Mouse (Mus musculus): ENCODE data around the gene Ncapd2. TPM values are rescaled to one million over a fixed set of nuclear protein-coding genes. Genes with fewer than 3 reads are reported as not detected.

The Ncapd2 gene
- polyA plus RNA-seq, 1 experiment from 2014 or later, result 167 TPM

DNA sequence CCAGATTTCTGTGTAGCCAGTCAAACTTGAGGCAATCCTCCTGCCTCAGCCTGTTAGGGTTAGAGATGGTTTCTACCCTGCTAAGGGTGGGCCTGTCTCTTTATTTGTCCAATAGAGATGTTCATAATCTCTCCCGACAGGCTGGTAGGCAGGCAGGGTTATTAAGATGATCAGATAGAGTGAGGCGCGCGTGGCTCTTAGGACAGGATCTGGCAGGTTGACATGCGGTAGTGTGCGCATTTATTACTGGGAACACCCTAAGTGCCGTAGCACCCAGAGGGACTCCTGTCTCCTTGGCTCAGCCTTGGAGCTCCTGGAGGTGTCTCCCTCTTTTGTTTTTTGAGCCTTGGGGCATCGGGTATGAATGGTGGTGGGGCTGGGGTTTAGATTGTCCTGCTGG lies 36.2 kb downstream of the Ncapd2 start:
- no peaks in the 10 kb centered on the region for H3K27me3 ChIP-seq (ENCODE audit: insufficient read depth, low read length)
- no peak for TF ChIP-seq CTCF (IDR thresholded peaks at IDR 0.05; ENCODE audit: low read depth)
- ATAC-seq (ENCODE audit: insufficient read depth) (no peak), DNase-seq (no peak)
- no peak overlapping the region for H3K27ac ChIP-seq (ENCODE audit: low read depth)
- H3K4me2 ChIP-seq, result no peak overlapping the region
- no peak overlapping the region for H3K4me3 ChIP-seq (ENCODE audit: low read depth, low read length)
- H3K9ac ChIP-seq, result no peak overlapping the region
- no peaks in the 10 kb centered on the region for H3K9me3 ChIP-seq (ENCODE audit: low read depth, low read length)
- peaks cover 33% of the 10 kb centered on the region for H3K36me3 ChIP-seq (ENCODE audit: insufficient read depth)
- no peaks in the 10 kb centered on the region for H3K4me1 ChIP-seq (ENCODE audit: insufficient read depth)
- WGBS, result 87% methylated on average over 8 of the region's 8 CpGs

DNA sequence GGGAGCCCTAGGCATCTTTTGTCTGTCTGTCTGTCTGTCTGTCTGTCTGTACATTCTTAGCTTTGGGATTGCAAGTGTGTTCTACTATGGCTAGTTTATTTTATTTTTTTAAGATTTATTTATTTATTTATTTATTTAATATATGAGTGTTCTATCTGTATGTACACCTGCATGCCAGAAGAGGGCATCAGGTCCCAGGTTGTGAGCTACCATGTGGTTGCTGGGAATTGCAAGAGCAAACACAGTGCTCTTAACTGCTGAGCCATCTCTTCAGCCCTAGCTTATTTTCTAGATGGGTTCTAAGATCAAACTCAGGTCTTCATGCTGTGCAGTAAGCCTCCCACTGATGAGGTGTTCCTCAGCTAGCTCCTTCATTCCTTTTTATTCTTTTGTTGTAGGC lies 37.0 kb downstream of the Ncapd2 start:
- Histone ChIP-seq H3K36me3 (ENCODE audit: insufficient read depth) (peaks cover 28% of the 10 kb centered on the region), H3K27ac (ENCODE audit: low read depth) (no peak overlapping the region), H3K9ac (no peak overlapping the region), H3K4me1 (ENCODE audit: insufficient read depth) (no peaks in the 10 kb centered on the region), H3K4me3 (ENCODE audit: low read depth, low read length) (no peak overlapping the region), H3K4me2 (no peak overlapping the region), H3K27me3 (ENCODE audit: insufficient read depth, low read length) (no peaks in the 10 kb centered on the region), H3K9me3 (ENCODE audit: low read depth, low read length) (no peaks in the 10 kb centered on the region)
- peak; percentile 51 for DNase-seq
- TF ChIP-seq CTCF (IDR thresholded peaks at IDR 0.05; ENCODE audit: low read depth), result peak; percentile 50
- ATAC-seq (ENCODE audit: insufficient read depth), result no peak

DNA sequence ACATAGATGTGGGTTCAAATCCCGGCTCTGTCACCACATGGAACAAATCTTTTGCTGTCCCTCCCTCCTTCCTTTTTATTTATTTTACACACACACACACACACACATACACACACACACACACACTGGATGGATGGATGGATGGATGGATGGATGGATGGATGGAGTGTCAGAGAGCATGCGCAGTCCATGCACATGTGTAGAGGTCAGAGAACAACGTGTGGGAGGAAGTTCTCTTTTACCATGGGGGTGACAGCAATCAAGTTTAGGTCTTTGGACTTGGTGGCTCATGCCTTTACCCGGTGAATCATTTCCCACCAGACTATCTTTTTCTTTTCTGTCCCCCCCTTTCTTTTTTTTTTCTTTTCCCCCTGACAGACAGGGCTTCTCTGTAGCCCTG lies 37.8 kb downstream of the Ncapd2 start:
- Histone ChIP-seq H3K4me3 (ENCODE audit: low read depth, low read length) (no peak overlapping the region), H3K4me2 (no peak overlapping the region), H3K27me3 (ENCODE audit: insufficient read depth, low read length) (no peaks in the 10 kb centered on the region), H3K9me3 (ENCODE audit: low read depth, low read length) (no peaks in the 10 kb centered on the region), H3K36me3 (ENCODE audit: insufficient read depth) (peaks cover 19% of the 10 kb centered on the region), H3K27ac (ENCODE audit: low read depth) (no peak overlapping the region), H3K9ac (no peak overlapping the region), H3K4me1 (ENCODE audit: insufficient read depth) (no peaks in the 10 kb centered on the region)
- no peak for ATAC-seq (ENCODE audit: insufficient read depth)
- 90% methylated on average over 4 of the region's 4 CpGs for WGBS
- no peak for DNase-seq
- TF ChIP-seq CTCF (IDR thresholded peaks at IDR 0.05; ENCODE audit: low read depth), result no peak

GRCm38 (mm10) chr6:125153018-125153389 lies 38.5 kb downstream of the Ncapd2 start:
- ATAC-seq (ENCODE audit: insufficient read depth) (no peak), DNase-seq (no peak)
- H3K27ac ChIP-seq (ENCODE audit: low read depth), result no peak overlapping the region
- no peak overlapping the region for H3K4me2 ChIP-seq
- H3K4me1 ChIP-seq (ENCODE audit: insufficient read depth), result no peaks in the 10 kb centered on the region; the same call in 1 of the 2 replicates
- 78% methylated on average over 5 of the region's 5 CpGs for WGBS
- no peak overlapping the region for H3K9ac ChIP-seq
- no peak overlapping the region for H3K4me3 ChIP-seq (ENCODE audit: low read depth, low read length)
- peaks cover 16% of the 10 kb centered on the region; the same call in 1 of the 2 replicates for H3K36me3 ChIP-seq (ENCODE audit: insufficient read depth)
- TF ChIP-seq CTCF (IDR thresholded peaks at IDR 0.05; ENCODE audit: low read depth), result no peak
- H3K9me3 ChIP-seq (ENCODE audit: low read depth, low read length), result no peaks in the 10 kb centered on the region
- no peaks in the 10 kb centered on the region for H3K27me3 ChIP-seq (ENCODE audit: insufficient read depth, low read length)

DNA sequence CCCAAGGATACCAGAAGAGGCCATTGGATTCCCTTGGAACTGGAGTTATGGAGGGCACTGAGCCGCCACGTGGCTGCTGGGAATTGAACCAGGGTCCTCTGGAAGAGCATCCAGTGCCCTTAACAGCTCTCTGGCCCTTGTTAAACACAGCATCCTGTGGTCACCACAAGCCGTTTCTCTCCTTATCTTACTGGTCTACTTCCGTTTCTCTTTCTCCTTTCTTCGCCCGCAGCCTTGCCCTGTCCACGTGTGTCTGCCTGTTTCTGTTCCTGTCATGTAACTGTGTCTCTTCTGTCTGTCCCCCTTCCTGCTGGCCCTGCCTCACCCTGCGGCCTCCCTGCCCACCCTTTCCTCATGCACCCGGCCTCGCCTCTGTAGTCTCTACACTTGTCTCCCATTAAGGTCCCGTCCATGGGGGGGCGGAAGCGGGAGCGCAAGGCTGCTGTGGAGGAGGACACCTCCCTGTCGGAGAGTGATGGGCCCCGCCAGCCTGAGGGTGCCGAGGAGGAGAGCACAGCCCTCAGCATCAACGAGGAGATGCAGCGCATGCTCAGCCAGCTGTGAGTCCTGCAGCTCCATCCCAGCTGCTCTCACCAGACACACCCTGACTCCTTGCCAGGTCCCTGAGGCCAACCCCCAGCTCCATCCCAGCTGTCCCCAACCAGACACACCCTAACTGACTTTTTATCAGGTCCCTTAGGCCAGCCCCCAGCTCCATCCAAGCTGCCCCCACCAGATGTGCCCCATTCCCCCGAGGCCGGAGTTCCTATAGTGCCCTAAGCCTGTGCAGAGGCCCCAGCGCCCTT lies 39.1 kb downstream of the Ncapd2 start:
- no peak for TF ChIP-seq CTCF (IDR thresholded peaks at IDR 0.05; ENCODE audit: low read depth)
- no peak for ATAC-seq (ENCODE audit: insufficient read depth)

DNA sequence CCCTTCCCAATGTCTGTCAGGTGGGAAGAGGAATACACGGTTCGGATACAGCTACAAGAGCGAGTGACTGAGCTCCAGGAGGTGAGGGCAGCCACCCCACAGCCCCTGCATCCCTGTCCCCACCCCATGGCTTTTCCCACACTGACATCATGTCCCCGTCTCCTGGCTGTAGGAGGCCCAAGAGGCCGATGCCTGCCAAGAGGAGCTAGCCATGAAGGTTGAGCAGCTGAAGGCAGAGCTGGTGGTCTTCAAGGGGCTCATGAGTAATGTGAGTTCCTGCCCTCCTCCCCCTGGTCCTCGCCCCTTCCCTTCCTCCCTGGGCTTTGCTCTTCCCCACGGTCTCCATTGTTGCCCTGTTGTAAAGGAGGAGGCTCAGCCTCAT lies 41.9 kb downstream of the Ncapd2 start:
- Histone ChIP-seq H3K36me3 (ENCODE audit: insufficient read depth) (peaks cover 13% of the 10 kb centered on the region; the same call in 1 of the 2 replicates), H3K27ac (ENCODE audit: low read depth) (0 out of 2 replicates have a peak overlapping the region, but pooled peaks have one; percentile 66), H3K27me3 (ENCODE audit: insufficient read depth, low read length) (no peaks in the 10 kb centered on the region), H3K4me3 (ENCODE audit: low read depth, low read length) (no peak overlapping the region), H3K4me1 (ENCODE audit: insufficient read depth) (peaks cover 10% of the 10 kb centered on the region; the same call in 1 of the 2 replicates), H3K9me3 (ENCODE audit: low read depth, low read length) (no peaks in the 10 kb centered on the region), H3K4me2 (no peak overlapping the region), H3K9ac (no peak overlapping the region)
- no peak for TF ChIP-seq CTCF (IDR thresholded peaks at IDR 0.05; ENCODE audit: low read depth)
- WGBS, result 67% methylated on average over 7 of the region's 7 CpGs
- DNase-seq (no peak), ATAC-seq (ENCODE audit: insufficient read depth) (no peak)

More for the DNA sequence above, 39.1 kb downstream of the Ncapd2 start:
- Histone ChIP-seq H3K9me3 (ENCODE audit: low read depth, low read length) (no peaks in the 10 kb centered on the region), H3K4me1 (ENCODE audit: insufficient read depth) (no peaks in the 10 kb centered on the region; the same call in 1 of the 2 replicates), H3K4me3 (ENCODE audit: low read depth, low read length) (no peak overlapping the region), H3K36me3 (ENCODE audit: insufficient read depth) (peaks cover 16% of the 10 kb centered on the region; the same call in 1 of the 2 replicates), H3K9ac (no peak overlapping the region), H3K27ac (ENCODE audit: low read depth) (no peak overlapping the region), H3K4me2 (no peak overlapping the region), H3K27me3 (ENCODE audit: insufficient read depth, low read length) (no peaks in the 10 kb centered on the region)
- WGBS, result 71% methylated on average over 22 of the region's 22 CpGs
- no peak for DNase-seq

- peak overlapping the region; percentile 66 for H3K27ac ChIP-seq (ENCODE audit: low read depth)
- peaks cover 10% of the 10 kb centered on the region; the same call in 1 of the 2 replicates for H3K4me1 ChIP-seq (ENCODE audit: insufficient read depth)
- DNase-seq (peak; percentile 27), ATAC-seq (ENCODE audit: insufficient read depth) (no peak)
- H3K4me2 ChIP-seq, result no peak overlapping the region; the same call in 1 of the 2 replicates
- no peak for TF ChIP-seq CTCF (IDR thresholded peaks at IDR 0.05; ENCODE audit: low read depth)
- H3K4me3 ChIP-seq (ENCODE audit: low read depth, low read length), result no peak overlapping the region
- peak overlapping the region; percentile 26 for H3K9ac ChIP-seq
- H3K9me3 ChIP-seq (ENCODE audit: low read depth, low read length), result no peaks in the 10 kb centered on the region
- peaks cover 18% of the 10 kb centered on the region for H3K36me3 ChIP-seq (ENCODE audit: insufficient read depth)
- 74% methylated on average over 16 of the region's 16 CpGs for WGBS
- no peaks in the 10 kb centered on the region for H3K27me3 ChIP-seq (ENCODE audit: insufficient read depth, low read length)
Observed at GRCm38 (mm10) chr6:125148926-125149568, 42.5 kb downstream of the Ncapd2 start.
